Mouse (Mus musculus): ENCODE measurements around the gene Fan1. TPM values are rescaled to one million over a fixed set of nuclear protein-coding genes. Genes with fewer than 3 reads are reported as not detected.
A peak's percentile ranks its signal among the peaks of the same experiment; 100 is the strongest.

The Fan1 gene
- polyA plus RNA-seq, 2 experiments, result 0.70 to 1.1 TPM

DNA sequence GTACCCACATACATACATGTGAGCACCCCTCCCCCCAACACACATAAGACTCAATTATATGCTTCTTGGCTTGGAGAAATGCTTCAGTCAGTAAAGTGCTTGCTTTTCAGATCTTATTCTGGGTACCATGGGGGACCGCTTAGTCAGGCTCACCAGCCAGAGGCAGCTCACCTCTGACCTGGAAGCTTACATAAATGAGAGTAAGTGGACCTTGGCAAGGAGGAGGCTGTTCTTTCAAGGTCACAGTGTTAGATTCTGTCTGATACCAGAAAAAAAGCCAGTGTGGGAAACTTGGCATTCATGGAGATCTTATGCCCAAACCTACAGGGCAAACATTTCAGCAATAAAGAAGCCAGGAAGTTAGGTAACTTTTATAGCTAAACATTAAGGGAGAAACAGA is 26.1 kb downstream of the Fan1 start:
- TF ChIP-seq CTCF (IDR thresholded peaks at IDR 0.05; ENCODE audit: low read depth), result no peak
- TF ChIP-seq EP300 (IDR thresholded peaks at IDR 0.05; ENCODE audit: low read depth), result no peak
- Histone ChIP-seq H3K27ac (no peak overlapping the region), H3K4me3 (ENCODE audit: insufficient read depth in 1 of 2, low read depth in 2 of 2, low read length in 2 of 2) (no peak overlapping the region), H3K27me3 (ENCODE audit: control insufficient read depth, insufficient read depth, low read length) (no peaks in the 10 kb centered on the region), H3K9me3 (ENCODE audit: control insufficient read depth, low read length) (no peaks in the 10 kb centered on the region), H3K4me1 (replicated peaks; ENCODE audit: control insufficient read depth in 2 of 2, insufficient read depth in 2 of 2, low read length in 1 of 2) (no peaks in the 10 kb centered on the region), H3K9ac (replicated peaks) (no peak overlapping the region), H3K36me3 (replicated peaks; ENCODE audit: control insufficient read depth, insufficient read depth, low read depth) (no peaks in the 10 kb centered on the region; the same call in 1 of the 2 replicates), H3K4me2 (ENCODE audit: low read depth) (no peak overlapping the region)
- ATAC-seq (ENCODE audit: insufficient read depth), result no peak
- WGBS (ENCODE audit: insufficient replicate concordance), result 76% methylated on average over 1 of the region's 1 CpGs
- DNase-seq (ENCODE audit: low read depth in 3 of 3, low spot score in 3 of 3), result no peak

DNA sequence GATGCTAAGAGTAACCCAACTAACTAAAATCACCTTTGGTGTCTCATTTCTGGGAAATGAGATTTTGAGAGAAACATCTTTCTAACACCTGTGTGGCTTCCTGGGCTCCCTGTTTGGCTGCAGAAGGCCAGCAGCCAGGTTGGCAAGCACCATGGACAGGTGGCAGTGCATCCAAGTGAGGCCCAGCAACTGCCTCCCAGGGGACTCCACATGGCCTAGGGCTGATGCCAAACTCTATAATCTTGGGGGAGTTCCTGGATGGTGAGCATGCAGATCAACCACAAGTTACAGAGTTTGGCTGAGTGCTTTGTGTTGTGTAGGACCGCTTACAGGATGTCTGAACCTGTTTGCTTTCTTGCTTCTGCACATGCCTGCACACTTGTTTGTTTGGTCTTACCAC is 41.2 kb downstream of the Fan1 start:
- Histone ChIP-seq H3K36me3 (replicated peaks; ENCODE audit: control insufficient read depth, insufficient read depth, low read depth) (no peaks in the 10 kb centered on the region), H3K4me2 (ENCODE audit: low read depth) (no peak overlapping the region), H3K4me3 (ENCODE audit: insufficient read depth in 1 of 2, low read depth in 2 of 2, low read length in 2 of 2) (no peak overlapping the region), H3K9ac (replicated peaks) (no peak overlapping the region), H3K4me1 (replicated peaks; ENCODE audit: control insufficient read depth in 2 of 2, insufficient read depth in 2 of 2, low read length in 1 of 2) (no peaks in the 10 kb centered on the region), H3K27me3 (ENCODE audit: control insufficient read depth, insufficient read depth, low read length) (no peaks in the 10 kb centered on the region), H3K9me3 (ENCODE audit: control insufficient read depth, low read length) (no peaks in the 10 kb centered on the region), H3K27ac (no peak overlapping the region)
- DNase-seq (ENCODE audit: low read depth in 3 of 3, low spot score in 3 of 3) (no peak), ATAC-seq (ENCODE audit: insufficient read depth) (no peak)
- TF ChIP-seq EP300 (IDR thresholded peaks at IDR 0.05; ENCODE audit: low read depth) (no peak), CTCF (IDR thresholded peaks at IDR 0.05; ENCODE audit: low read depth) (no peak)
- 76% methylated on average over 1 of the region's 1 CpGs for WGBS (ENCODE audit: insufficient replicate concordance)

DNA sequence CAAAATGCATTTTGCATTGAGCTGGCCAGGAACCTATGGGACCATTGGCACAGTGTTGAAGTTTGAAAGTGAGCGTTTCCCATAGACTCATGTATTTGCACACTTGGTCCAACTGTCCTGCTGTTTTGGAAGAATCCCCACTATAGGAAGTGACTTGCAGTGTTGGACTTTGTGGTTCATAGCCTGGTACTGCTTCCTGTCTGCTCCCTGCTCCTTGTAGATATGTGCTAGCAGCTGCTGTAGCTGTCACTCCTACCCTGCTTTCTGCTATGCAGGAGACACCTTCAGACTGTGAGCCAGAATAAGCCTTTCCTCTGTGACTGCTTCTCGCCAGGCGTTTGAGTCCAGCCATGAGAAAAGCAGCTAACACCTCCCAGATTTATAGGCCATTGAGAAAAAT is 42.6 kb downstream of the Fan1 start:
- H3K4me3 ChIP-seq (ENCODE audit: insufficient read depth in 1 of 2, low read depth in 2 of 2, low read length in 2 of 2), result no peak overlapping the region
- TF ChIP-seq EP300 (IDR thresholded peaks at IDR 0.05; ENCODE audit: low read depth) (no peak), CTCF (IDR thresholded peaks at IDR 0.05; ENCODE audit: low read depth) (no peak)
- H3K36me3 ChIP-seq (replicated peaks; ENCODE audit: control insufficient read depth, insufficient read depth, low read depth), result no peaks in the 10 kb centered on the region
- ATAC-seq (ENCODE audit: insufficient read depth) (no peak), DNase-seq (ENCODE audit: low read depth in 3 of 3, low spot score in 3 of 3) (no peak)
- H3K9ac ChIP-seq (replicated peaks), result no peak overlapping the region
- no peaks in the 10 kb centered on the region for H3K27me3 ChIP-seq (ENCODE audit: control insufficient read depth, insufficient read depth, low read length)
- no peaks in the 10 kb centered on the region for H3K4me1 ChIP-seq (replicated peaks; ENCODE audit: control insufficient read depth in 2 of 2, insufficient read depth in 2 of 2, low read length in 1 of 2)
- WGBS (ENCODE audit: insufficient replicate concordance), result 65% methylated on average over 3 of the region's 3 CpGs
- H3K4me2 ChIP-seq (ENCODE audit: low read depth), result no peak overlapping the region
- no peaks in the 10 kb centered on the region for H3K9me3 ChIP-seq (ENCODE audit: control insufficient read depth, low read length)
- no peak overlapping the region for H3K27ac ChIP-seq

DNA sequence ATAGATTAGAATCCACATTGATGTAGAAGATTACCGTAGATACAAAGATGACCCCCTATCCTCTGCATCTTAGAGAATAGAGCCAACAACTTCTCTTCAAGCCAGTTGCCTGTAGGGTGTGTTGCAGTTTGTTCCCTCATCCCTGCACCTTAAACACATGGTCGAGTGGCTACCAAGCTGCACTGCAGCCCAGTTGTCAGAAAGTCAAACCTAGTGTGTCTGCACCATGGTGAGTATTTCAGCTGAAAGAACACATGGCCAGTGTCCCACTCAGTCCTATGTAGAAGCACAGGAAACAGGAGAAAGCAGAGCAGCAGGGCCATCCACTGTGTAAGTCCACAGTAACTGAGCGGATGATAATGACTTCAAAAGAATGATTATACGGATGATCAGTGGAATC is 46.4 kb downstream of the Fan1 start:
- Histone ChIP-seq H3K27ac (no peak overlapping the region), H3K4me1 (replicated peaks; ENCODE audit: control insufficient read depth in 2 of 2, insufficient read depth in 2 of 2, low read length in 1 of 2) (no peaks in the 10 kb centered on the region), H3K9me3 (ENCODE audit: control insufficient read depth, low read length) (no peaks in the 10 kb centered on the region), H3K27me3 (ENCODE audit: control insufficient read depth, insufficient read depth, low read length) (no peaks in the 10 kb centered on the region), H3K9ac (replicated peaks) (no peak overlapping the region), H3K36me3 (replicated peaks; ENCODE audit: control insufficient read depth, insufficient read depth, low read depth) (no peaks in the 10 kb centered on the region), H3K4me2 (ENCODE audit: low read depth) (no peak overlapping the region), H3K4me3 (ENCODE audit: insufficient read depth in 1 of 2, low read depth in 2 of 2, low read length in 2 of 2) (no peak overlapping the region)
- WGBS (ENCODE audit: insufficient replicate concordance), result 73% methylated on average over 4 of the region's 4 CpGs
- DNase-seq (ENCODE audit: low read depth in 3 of 3, low spot score in 3 of 3), result no peak
- TF ChIP-seq CTCF (IDR thresholded peaks at IDR 0.05; ENCODE audit: low read depth) (no peak), EP300 (IDR thresholded peaks at IDR 0.05; ENCODE audit: low read depth) (no peak)
- no peak for ATAC-seq (ENCODE audit: insufficient read depth)

GRCm38 (mm10) chr7:64326892-64327291 is 47.0 kb downstream of the Fan1 start:
- peak; percentile 38 to 45 (median 43) for DNase-seq (ENCODE audit: low read depth in 3 of 3, low spot score in 3 of 3)

More at GRCm38 (mm10) chr7:64326892-64327291, 47.0 kb downstream of the Fan1 start:
- no peak overlapping the region for H3K27ac ChIP-seq
- H3K36me3 ChIP-seq (replicated peaks; ENCODE audit: control insufficient read depth, insufficient read depth, low read depth), result no peaks in the 10 kb centered on the region
- no peaks in the 10 kb centered on the region for H3K4me1 ChIP-seq (replicated peaks; ENCODE audit: control insufficient read depth in 2 of 2, insufficient read depth in 2 of 2, low read length in 1 of 2)
- TF ChIP-seq EP300 (IDR thresholded peaks at IDR 0.05; ENCODE audit: low read depth) (no peak), CTCF (IDR thresholded peaks at IDR 0.05; ENCODE audit: low read depth) (peak; percentile 89)
- ATAC-seq (ENCODE audit: insufficient read depth), result peak; percentile 64; the same call in 1 of the 2 replicates
- H3K9ac ChIP-seq (replicated peaks), result no peak overlapping the region
- 7% methylated on average over 1 of the region's 1 CpGs for WGBS (ENCODE audit: insufficient replicate concordance)
- H3K4me2 ChIP-seq (ENCODE audit: low read depth), result no peak overlapping the region
- no peak overlapping the region for H3K4me3 ChIP-seq (ENCODE audit: insufficient read depth in 1 of 2, low read depth in 2 of 2, low read length in 2 of 2)
- H3K27me3 ChIP-seq (ENCODE audit: control insufficient read depth, insufficient read depth, low read length), result no peaks in the 10 kb centered on the region
- H3K9me3 ChIP-seq (ENCODE audit: control insufficient read depth, low read length), result no peaks in the 10 kb centered on the region
